Mouse (Mus musculus): Measurements from ENCODE around the gene Car9.
"Not testable (repeated sequence)": the region's sequence is repeated elsewhere in the genome, so short reads cannot be mapped to it uniquely, and the experiment has no call there.

Gene Car9

GRCm38 (mm10) chr4:43527880-43528279, 21.1 kb downstream of the Car9 start:
- DNase-seq (ENCODE audit: low read depth, low spot score): peak; percentile 84

- DNase-seq (ENCODE audit: low read depth, low spot score): peak; percentile 66
Measured at GRCm38 (mm10) chr4:43528487-43528886, 21.7 kb downstream of the Car9 start.

DNA sequence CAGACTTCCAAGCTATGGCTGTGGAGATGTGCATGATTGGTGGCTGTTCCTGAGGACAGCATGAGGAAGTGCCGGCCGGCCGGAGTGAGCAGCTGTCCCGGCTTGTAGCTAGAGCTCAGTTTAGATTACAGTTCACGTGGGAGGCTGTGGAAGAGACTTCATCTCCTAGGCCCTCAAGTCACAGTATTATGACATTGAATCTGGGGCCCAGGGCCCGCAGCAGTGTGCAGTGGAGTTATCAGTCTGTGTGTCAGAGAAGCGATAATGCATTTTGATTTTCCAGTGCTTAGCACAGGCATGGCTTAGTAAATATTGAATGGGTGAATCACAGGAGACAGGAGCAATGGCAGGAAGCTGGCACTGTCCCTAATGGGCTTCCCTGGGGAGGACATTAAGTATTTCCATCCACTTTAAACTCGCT, 23.3 kb downstream of the Car9 start:
- no peak for DNase-seq (ENCODE audit: low read depth, low spot score)

DNA sequence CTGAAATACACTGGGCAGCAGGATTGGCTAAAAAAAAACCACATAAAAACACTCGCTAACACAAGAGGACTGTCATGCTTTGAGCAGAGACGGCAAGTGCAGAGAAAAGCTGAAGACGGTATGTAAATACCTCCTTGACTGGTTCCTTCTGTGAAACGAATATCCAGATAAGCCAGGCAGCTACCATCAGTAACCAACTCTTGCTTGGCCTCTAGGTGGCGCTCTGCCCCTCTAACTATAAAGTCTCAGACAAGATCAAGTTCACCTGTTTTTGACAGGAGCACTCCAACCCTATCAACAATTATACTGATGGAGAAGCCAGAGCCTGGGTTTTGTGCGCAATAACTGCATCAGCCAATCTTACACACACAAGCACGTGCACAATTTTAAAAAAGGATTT, 23.8 kb downstream of the Car9 start:
- DNase-seq (ENCODE audit: low read depth, low spot score): peak; percentile 88

DNA sequence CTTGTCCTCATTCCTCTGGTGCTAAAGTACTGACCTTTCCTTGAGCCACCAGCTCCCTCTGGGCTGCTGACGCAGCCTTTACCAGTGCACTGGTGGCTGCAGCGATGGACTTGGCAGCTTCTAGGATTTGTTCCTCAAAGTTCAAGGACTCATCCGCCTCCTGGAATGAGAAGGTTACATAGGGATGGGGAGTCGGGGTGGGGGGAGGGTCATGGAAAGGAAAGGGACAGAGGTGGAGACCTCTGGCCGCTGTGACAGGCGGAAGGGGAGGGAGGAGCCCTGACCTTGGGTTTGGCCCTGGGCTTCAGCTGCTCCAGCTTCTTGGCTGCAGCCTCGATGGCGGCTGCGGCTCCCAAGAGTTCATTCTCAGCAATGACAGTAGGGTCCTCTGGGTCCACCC, 26.5 kb downstream of the Car9 start:
- no peak for DNase-seq (ENCODE audit: low read depth, low spot score)

DNA sequence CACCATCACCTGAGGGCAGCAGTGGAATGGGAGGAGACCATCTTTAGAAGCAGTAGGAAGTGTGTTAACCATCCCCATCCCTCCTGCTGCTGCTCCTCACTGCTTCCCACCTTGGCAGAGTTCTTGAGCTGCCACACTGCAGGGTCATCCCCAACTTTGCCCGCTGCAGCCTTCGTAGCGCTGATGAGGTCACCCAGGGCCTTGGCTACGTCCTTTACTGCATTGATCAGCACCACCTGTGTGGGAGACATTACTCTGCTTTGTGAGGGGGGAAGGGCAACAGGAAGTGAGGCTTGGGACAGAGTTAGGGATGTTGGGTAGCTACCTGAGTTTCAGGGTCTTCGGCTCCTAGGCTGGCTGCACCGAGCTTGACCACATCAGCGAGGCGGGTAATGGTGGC, 28.9 kb downstream of the Car9 start:
- no peak for DNase-seq (ENCODE audit: low read depth, low spot score)

GRCm38 (mm10) chr4:43536031-43536430, 29.3 kb downstream of the Car9 start:
- no peak for DNase-seq (ENCODE audit: low read depth, low spot score)

DNA sequence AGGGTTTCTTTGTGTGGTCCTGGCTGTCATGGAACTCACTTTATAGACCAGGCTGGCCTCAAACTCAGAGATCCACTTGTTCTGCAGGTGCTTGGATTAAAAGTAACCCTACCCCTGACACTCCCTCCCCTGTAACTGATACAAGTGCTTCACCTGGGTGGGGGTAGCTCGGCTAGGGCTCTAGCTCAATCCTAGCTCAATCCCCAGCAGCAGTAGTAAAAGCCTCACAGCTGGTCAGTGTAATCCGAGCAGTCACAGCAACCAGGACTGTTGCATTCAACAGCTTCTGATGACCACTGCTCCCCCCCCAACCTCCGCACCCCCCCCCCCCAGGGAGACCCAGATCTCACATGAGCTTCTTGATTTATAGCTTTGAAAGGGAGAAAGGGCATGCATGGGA, 35.3 kb downstream of the Car9 start:
- no peak for DNase-seq (ENCODE audit: low read depth, low spot score)

- no peak for DNase-seq (ENCODE audit: low read depth, low spot score)
Measured at GRCm38 (mm10) chr4:43546375-43547047, 39.7 kb downstream of the Car9 start.

GRCm38 (mm10) chr4:43547160-43547559, 40.4 kb downstream of the Car9 start:
- no peak for DNase-seq (ENCODE audit: low read depth, low spot score)

GRCm38 (mm10) chr4:43549055-43549454, 42.3 kb downstream of the Car9 start:
- DNase-seq (ENCODE audit: low read depth, low spot score): no peak

DNA sequence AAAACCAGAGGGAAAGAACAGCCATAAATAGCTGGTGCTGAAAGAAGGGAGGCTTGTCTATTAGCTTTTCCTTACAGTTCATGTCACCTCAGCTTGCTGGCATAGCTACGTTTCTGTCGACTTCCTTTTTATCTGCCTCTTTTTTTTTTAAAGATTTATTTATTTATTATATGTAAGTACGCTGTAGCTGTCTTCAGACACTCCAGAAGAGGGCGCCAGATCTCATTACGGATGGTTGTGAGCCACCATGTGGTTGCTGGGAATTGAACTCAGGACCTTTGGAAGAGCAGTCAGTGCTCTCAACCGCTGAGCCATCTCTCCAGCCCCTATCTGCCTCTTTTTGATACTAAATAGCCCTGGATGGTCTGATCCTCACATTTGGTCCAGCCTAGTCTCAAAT, 45.1 kb downstream of the Car9 start:
- not testable (repeated sequence) for DNase-seq (ENCODE audit: low read depth, low spot score)

- no peak for DNase-seq (ENCODE audit: low read depth, low spot score)
Measured at GRCm38 (mm10) chr4:43552437-43552836, 45.7 kb downstream of the Car9 start.

DNA sequence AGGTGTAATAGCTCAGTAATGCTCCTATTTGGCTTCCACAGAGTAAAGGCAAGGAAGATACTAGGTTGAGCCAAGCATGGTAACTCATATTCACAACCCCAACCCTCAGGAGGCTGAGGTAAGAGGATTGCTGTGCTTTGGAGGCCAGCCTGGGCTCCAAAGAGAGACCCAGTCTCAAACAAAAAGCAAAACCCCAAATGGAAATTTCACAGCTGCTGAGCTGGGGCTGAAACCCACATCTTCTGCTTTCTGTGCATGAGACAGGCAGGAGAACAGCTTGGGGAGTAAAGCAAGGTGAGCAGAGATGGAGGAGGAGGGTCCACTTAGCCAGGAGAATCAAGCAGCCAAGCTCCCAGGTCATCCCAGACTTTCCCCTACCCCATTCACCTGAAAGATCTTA, 47.1 kb downstream of the Car9 start:
- DNase-seq (ENCODE audit: low read depth, low spot score): no peak

DNA sequence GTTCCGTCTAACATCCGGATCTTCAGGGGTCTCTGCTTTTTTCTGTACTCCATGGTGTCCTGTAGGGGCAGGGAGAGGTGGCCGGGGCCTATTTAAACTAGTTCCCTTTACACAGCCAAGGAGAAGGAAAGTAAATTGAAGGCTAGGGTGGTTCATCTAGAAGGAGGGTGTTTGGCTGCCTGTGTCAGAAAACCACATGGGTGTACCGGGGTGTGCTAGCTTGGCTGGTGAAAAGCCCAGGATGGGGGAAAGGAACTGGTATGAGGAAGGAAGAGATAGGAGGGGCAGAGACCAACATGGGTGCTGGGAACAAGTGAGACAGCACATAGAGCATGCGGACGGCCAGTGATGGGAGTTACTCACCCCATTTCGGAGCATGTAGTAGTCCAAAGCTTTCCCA, 49.2 kb downstream of the Car9 start:
- no peak for DNase-seq (ENCODE audit: low read depth, low spot score)

GRCm38 (mm10) chr4:43558028-43558630, 51.4 kb downstream of the Car9 start:
- peak; percentile 97 for DNase-seq (ENCODE audit: low read depth, low spot score)

GRCm38 (mm10) chr4:43558631-43559356, 52.0 kb downstream of the Car9 start:
- DNase-seq (ENCODE audit: low read depth, low spot score): no peak

GRCm38 (mm10) chr4:43559519-43560242, 52.9 kb downstream of the Car9 start:
- no peak for DNase-seq (ENCODE audit: low read depth, low spot score)

DNA sequence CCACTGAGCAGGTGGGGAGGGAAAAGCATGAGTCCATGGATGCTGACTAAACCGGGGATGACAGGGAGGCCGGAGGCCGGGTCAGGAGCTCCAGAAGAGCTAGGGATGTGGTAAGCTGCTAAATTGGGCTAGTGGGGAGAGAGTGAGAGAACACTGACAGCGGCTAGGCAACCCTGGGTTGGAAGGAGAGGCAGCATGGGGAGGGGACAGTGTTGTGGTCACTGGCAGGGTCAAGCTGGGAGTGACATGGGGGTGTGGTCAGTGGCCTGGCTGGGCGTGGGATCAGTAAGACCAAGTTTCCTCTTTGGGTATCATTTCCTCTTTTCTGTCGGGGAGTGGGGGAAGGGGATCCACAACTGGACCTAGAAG, 53.5 kb downstream of the Car9 start:
- DNase-seq (ENCODE audit: low read depth, low spot score): no peak

DNA sequence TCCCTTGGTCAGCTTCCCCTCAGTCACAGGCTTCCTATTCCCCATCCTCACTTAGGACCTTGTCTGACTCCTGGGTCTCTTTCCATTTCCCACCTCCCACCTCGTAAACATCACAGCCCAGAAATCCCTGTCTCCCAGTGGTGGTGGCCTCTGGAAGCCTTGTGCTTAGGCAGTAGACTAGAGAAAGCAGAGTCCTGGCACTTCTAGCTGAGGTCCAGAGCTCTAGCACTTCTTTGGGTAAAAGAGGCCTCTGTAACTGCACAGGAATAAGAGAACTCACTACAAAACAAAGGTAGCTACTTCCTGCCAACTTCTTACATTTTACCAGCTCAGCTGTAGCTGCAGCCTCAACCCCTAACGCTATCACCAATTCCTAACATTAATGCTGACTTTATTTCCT, 54.2 kb downstream of the Car9 start:
- no peak for DNase-seq (ENCODE audit: low read depth, low spot score)

GRCm38 (mm10) chr4:43561436-43561996, 54.8 kb downstream of the Car9 start:
- DNase-seq (ENCODE audit: low read depth, low spot score): no peak
